Mouse (Mus musculus) small intestine, adult 2 months (tissue): ENCODE data around the gene Vps35l.

Experiments used
- CTCF ChIP-seq: fragments of 200-500 bp; IDR thresholded peaks from 2 replicates; pipeline ENCODE4 v1.5.1; 2012; ENCODE audit warnings: low read depth, mild to moderate bottlenecking, control low read depth, inconsistent platforms, low read length, moderate library complexity, mixed read lengths; ENCODE audit not compliant: insufficient replicate concordance, insufficient read length; ENCODE audit errors: extremely low read depth
- POLR2A ChIP-seq: fragments of 200-500 bp; IDR thresholded peaks from 2 replicates; pipeline ENCODE4 v1.6.1; 2012; ENCODE audit warnings: low read depth, mild to moderate bottlenecking, control low read depth, inconsistent platforms, low read length, moderate library complexity

DNA sequence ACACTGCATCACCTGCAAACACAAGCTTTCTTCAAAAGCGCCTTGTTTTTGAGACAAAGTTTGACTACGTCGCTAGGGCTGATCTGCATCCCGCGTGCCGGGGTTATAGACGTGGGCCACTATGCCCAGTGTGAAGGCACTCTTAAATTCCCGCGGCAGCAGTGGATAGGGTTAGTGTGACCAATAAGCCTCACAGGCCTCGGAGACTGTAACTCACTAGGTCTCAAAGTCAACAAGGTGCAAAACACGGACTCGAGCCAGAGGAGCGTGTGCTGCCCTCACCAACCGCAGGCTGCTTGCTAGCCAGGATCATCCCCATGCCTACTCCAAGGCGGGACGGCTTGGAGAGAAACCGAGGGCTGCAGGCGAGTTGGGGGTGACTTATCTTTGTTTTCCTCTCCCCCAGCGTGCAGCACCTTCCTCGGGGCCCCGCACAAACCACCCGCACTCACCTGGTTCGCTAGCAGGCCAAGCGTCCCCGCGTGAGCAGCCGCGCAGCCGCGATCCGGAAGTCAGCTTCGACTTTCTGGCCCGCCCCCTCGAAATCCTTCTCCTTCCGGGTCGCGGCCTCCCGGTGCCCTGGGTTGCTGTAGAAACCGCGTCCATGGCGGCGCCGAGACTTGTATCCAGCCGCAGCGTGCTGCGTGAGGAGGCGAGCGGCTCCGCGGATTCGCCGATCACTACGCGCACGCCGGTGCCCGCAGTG, 115.3 kb downstream of the Vps35l start, which contains the start of gene Iqck:
- peak; percentile 56 for TF ChIP-seq POLR2A
- no peak for TF ChIP-seq CTCF
